Mouse (Mus musculus): ENCODE measurements around the gene Inpp5f.
A peak's percentile ranks its signal among the peaks of the same experiment; 100 is the strongest.

Inpp5f gene

GRCm38 (mm10) chr7:128744684-128745485 is 133.8 kb downstream of the Inpp5f start, which contains the start of gene Sec23ip:
TSS of gene Sec23ip (plus strand) at chr7:128744943.
- DNase-seq = peak; percentile 96

Measured in right cerebral cortex, postnatal 14 days (tissue).